Mouse (Mus musculus) monocyte, adult 5-6 weeks (primary cell): ENCODE results near the gene Gm43064. TPM values are rescaled to one million over a fixed set of nuclear protein-coding genes. Genes with fewer than 3 reads are reported as not detected.
"Not testable (repeated sequence)": the region's sequence is repeated elsewhere in the genome, so short reads cannot be mapped to it uniquely, and the experiment has no call there.

Experiments
- ATAC-seq: fragments of 153-309, 156-312 bp; replicated peaks from 2 replicates; pipeline ENCODE4 v1.8.0; 2017; ENCODE audit warnings: mild to moderate bottlenecking; ENCODE audit not compliant: low TSS enrichment, insufficient number of reproducible peaks, severe bottlenecking, poor library complexity, low FRiP score
- total RNA-seq: library from RNA; stranded (forward); fragments of 200-1000, 200-491, 200-594 nt; gene quantifications from 3 replicates; pipeline ENCODE4 v1.2.3, GENCODE M21; 2017

Gm43064 gene
- 0.49 TPM in 1 of 3 replicates, not detected in the others for total RNA-seq

DNA sequence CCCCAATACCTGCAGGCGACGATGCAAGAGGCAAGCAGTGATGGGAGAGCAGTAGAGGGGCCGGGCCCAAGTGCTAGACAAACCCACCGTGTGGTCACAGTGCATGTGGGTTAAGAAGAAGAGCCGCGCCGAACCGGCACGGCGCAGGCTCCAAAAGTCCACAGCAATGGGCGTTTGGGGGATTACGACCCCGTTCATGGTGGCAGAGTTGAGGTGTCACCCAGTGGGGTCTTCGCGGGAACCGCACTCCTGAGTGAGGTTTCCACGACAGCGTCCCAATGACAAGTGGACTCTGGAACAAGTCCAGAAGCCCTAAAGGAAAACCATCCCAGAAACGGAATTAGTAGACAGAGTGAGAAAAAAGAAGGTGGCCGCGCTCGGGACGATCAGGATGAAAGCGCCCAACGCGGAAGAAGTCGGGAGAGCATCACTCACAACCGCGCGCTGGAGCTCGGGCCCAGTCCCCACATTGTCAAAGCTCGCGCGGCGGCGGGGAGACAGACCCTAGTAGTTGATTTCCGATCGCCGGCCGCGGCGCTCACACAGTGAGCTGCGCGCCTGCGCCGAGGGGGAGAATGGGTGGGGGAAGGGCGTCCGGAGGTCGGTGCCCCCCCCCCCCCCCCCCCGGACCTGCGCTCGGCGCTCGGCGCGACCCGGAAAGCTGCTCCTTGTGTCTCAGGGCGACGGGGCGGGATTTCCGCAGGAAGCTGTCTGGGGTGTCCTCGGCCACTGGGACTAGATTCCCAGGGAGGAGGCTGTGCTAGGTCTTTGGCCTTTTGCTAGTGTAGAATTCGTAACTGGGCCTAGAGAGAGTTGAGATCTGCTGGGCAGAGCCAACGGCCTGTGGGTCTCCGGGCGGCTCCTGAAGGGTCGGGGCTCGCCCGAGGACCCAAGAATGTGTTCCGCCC, at the start of gene Gm43064, which contains the start of the genes Dclre1b and Ap4b1:
Gene Gm43064, plus strand, starts transcription at position 683 of the 908 bp plus-strand sequence.
Gene Dclre1b, minus strand, starts transcription at position 554 of the 908 bp plus-strand sequence.
Gene Ap4b1, plus strand, starts transcription at position 630 of the 908 bp plus-strand sequence.
- peak; percentile 84 for ATAC-seq

DNA sequence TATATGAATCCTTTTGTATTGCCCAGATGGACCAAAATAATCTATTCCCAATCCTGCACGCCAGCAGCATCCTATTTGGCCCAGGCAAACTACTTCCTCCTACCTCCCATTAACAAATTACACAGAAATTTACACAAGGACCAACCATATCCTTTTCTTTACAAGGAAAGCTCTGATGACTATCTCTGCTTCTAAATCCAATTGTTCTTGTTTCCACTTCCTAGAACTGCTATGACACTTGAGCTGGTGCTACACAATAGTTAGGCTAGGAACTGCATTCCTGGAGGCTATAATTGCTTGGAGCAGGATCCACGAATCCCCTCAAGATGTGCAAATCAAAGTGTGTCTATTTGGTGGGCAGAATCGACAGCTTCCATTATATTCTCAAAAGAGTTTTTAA, 42.6 kb upstream of the Gm43064 start:
- no peak for ATAC-seq

DNA sequence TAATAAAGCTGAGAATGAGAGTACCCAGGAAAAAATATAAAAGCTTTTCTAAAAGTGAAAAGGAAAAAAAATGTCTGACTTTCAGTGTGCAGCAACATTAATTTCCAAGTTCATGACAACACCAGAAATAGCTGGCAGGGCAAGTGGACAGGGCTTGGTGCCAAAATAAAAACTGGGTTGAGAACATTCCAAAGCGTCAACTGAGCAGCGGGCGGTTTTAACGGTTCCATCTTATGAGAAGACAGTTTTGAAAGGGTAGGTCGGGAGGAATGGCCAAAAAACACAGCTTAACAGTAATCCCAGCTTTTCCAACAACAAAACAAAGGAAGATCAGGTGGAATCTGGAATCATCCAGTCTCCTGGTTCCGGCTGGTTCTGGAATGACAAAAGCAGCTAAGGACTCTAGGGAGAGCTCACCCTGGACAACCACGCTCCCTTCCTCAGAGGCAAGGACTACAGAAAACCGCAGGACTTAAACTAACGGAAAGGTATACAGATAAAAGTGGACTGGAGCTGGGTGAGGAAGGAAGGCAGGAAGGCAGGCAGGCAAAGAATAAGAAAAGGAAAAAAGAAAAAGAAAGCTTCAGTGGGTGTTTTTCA, 37.7 kb upstream of the Gm43064 start:
- ATAC-seq, result no peak

DNA sequence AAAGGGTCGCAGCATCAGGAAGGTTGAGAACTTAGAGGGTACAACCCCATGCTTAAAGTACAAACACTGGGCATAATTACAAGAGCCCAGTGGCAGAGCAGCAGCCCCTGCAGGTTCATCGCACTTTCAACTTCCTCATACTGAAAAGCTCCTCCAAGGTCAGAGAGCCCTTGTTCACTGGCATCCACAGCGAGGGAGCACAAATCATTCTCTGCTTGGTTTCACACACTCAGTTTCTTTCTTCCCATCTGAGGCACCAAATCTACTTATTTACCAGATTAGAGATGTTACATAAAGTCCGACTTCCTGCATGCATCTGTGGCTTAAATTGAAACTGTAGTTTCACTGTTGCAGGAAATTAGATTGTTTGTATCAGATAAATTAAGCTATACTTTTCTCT, 36.5 kb upstream of the Gm43064 start:
- peak; percentile 59; the same call in 1 of the 2 replicates for ATAC-seq

DNA sequence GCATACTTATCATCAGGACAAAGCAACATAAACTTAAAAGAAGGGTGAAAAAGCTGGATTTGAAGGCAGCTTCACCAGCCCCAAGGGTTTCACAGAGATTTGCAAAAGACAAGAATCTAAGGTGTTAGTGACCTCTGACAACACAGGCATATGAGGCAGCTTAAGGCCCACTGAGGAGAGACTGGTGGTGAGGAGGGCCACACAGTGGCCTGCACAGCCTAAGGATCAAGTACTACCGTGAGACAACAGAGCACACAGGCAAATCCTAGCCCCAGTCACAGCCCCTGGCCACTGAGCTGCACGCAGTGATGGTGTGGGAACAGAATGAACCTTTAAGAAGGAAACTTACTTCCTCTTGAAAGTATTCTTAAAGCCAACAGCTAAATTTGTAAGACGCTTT, 35.9 kb upstream of the Gm43064 start:
- no peak for ATAC-seq

DNA sequence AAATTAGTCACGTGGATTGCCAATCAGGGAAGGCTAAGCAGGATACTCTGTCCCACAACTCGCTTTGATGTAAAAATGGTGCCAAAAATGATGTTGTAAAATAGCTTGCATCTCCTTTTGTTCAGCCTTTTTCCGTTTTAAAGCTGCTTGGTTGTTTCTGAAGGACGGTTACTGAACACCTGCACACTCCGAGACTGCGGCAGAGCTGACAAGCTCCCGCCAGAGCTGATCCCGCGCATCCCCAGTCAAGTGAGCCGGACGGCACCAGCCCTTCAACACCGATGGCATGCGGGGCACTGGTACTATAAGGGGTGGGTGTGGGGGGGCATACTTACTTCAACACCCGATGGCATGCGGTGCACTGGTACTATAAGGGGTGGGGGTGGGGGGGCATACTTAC, 35.4 kb upstream of the Gm43064 start:
- ATAC-seq, result no peak

DNA sequence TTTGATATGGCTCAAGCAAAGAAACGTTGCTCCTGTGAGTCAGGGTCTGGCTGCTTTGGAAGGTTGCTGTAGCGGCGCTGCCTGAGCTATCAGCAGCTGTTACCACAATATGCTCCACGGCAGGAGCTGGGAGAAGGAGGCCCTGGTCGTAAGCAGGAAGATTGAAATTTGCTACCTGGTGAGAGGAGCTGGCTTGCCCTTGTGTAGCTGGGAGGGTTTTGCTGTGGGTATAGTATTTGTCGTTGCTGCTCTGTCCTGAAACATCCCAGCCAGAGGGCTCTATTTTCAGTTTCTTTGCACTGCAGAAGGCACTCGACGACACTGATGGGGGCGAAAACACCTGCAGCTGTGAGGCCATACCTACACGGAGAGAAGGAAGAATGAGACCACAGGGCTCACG, 31.4 kb upstream of the Gm43064 start:
- no peak for ATAC-seq

DNA sequence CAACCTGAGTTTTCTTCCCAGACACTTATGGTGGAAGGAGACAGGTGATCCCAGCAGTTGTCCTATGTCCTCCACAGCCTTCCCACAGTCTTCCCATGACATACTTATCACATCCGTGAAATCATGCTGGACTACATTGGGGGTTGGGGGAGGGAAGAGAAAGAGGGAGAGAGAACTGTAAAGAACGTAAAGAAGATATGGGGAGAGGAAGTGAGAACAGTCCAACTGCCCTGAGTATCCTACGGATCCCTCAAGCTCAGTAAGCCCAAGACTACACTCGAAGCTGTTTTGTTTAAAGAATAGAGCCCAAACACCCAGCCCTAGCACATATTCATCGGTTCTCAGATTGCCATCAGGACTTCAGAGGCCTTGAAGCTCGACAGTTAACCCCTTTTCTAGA, 30.7 kb upstream of the Gm43064 start:
- no peak for ATAC-seq

DNA sequence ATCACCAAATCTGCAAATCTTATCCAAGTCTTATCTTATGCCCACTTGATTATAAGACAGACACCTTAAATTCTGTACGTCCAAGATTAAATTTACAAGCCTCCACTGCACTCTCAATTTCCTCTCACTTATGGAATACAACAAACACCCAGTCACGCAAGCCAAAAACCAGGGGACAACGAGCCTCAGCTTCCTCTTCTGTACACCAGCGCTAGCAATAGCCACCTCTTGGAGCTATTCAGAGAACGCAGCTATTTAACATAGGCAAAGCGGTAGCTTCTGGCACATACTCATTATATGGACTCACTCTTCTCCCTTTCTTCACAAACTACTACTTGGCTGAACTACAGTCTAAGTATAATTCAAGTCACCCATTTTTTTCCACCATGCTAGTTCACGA, 30.2 kb upstream of the Gm43064 start:
- peak; percentile 68 for ATAC-seq

DNA sequence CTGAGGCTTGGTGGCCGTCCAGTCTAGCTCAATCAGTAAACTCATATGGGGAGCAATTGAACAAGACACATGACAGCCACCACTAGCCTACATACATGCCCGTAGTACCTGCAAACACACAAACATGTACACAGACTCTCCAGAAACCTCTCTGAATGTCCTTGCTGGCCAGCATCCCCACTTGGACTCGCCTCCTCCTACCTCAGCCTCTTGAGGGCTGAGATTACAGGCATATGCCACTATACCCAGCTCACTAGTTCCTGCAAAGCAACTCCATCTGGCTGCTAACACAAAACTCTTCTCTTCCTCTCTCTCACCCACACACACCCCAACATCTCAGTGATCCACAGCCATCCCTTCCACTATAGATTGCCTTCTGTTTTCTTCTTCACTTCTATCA, 29.1 kb upstream of the Gm43064 start:
- ATAC-seq, result no peak

- no peak for ATAC-seq
These were observed 28.6 kb upstream of the Gm43064 start for GRCm38 (mm10) chr3:103780777-103781176.

DNA sequence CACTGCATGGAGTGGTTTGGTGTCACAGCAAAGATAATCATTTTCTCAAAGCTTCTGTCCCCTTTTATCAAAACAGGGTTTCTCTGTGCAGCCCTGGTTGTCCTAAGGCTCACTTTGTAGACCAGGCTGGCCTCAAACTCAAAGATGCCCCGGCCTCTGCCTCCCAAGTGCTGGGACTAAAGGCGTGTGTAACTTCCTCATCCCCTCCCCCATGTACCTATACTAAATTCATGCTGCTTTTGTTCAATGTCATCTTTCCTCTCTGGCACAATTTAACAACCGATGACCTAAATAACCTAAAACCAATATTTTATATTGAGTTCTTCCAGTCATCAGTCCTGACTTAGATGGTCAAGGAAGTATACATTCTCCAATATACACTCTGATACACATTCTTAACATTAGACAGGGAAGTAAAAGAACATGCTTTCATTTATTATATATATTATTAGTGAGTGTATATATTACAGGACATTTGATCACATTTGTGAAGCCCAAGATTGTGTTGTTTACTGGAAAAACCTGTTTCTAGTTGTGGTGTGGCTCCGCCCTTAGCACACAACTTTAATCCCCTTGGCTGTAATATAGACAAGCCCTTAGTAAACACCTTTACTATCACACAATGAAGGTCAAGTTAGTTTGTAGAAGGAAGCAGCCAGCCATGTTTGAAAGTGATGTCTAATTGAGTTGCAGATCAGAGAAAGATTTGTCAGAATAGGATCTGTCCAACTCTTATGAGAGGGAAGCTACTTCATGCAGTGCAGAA, 26.3 kb upstream of the Gm43064 start:
- no peak for ATAC-seq

DNA sequence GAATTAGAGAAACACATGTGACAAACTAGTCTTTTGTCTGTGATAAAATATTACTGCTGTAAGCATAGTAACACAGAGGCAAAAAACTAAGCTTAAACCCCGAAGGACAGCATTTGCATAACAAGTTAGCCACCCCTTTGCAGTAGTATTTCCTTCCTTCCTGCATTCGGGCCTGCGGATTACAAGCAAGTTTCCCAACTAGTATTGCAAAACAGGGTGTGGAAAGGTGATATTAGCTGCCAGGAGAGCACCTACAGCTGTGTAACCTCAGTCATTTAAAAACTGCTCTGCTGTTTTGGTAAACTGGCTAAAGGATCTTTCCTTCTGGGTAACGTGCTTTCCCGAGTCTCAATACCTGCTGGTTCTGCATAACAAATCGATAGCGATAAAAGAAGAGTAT, 22.1 kb upstream of the Gm43064 start:
- no peak for ATAC-seq

DNA sequence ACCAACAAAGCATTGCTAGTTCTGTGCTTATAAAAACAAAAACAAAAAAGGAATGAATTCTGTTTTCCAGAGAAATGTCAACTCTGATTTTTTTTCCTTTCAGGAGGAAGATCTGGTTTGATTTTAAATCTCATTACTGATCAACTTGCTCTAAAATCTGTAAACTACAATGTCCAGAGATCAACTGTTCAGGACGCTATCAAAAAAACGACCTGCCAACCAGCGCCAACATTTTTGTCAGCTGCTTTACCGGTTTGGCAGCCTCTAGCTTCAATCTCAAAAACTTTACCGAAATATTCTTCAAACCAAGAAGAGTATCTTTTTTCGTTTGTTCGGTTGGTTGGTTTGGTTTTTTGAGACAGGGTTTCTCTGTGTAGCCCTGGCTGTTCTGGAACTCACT, 20.3 kb upstream of the Gm43064 start:
- ATAC-seq, result no peak

DNA sequence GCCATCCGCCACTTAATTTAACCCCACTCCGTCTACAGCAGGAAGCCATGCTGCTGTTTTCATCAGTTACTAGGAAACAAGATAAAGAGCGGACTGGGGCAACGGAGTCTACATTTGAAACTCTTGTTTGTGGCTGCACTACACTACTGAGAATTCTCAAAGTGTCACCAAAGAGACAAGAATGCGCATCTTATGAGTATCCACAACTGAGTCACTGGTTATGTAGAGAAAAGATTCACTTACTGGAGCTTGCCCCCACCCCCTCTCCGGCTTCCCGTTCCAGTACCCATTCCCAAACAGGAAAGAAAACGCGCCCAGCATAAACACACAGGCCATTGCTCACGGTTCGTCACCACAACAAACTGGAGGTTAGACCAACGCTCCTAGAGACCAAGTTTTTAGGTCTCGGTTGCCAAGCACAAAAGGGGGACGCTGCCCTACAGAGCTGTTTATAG, 19.5 kb upstream of the Gm43064 start:
- no peak for ATAC-seq

- ATAC-seq, result no peak
These were observed 18.8 kb upstream of the Gm43064 start for GRCm38 (mm10) chr3:103790346-103791145.

GRCm38 (mm10) chr3:103791230-103792110, 17.9 kb upstream of the Gm43064 start, which contains the start of gene Hipk1:
Gene Hipk1, minus strand, starts transcription at chr3:103791563.
- ATAC-seq, result peak; percentile 97

GRCm38 (mm10) chr3:103792111-103792406, 17.3 kb upstream of the Gm43064 start:
- not testable (repeated sequence) for ATAC-seq
